Mouse (Mus musculus): Measurements from ENCODE around the gene Tmem14a. TPM values are rescaled to one million over a fixed set of nuclear protein-coding genes. Genes with fewer than 3 reads are reported as not detected.
"Not testable (repeated sequence)": the region's sequence is repeated elsewhere in the genome, so short reads cannot be mapped to it uniquely, and the experiment has no call there.

Tmem14a gene
- polyA plus RNA-seq, 1 experiment from 2014 or later = 11.4 TPM

- Histone ChIP-seq H3K27me3 (0 out of 2 replicates have a peak, but pooled peaks cover 6% of the 10 kb centered on the region), H3K4me1 (0 out of 2 replicates have a peak, but pooled peaks cover 3% of the 10 kb centered on the region), H3K4me2 (replicated peaks) (no peak overlapping the region), H3K36me3 (no peaks in the 10 kb centered on the region), H3K4me3 (no peak overlapping the region), H3K9me3 (no peaks in the 10 kb centered on the region), H3K27ac (no peak overlapping the region), H3K9ac (no peak overlapping the region)
- 72% methylated on average over 2 of the region's 2 CpGs for WGBS
- ATAC-seq (ENCODE audit: insufficient number of reproducible peaks, insufficient read depth, low FRiP score, low TSS enrichment) = no peak
These were observed 56.2 kb downstream of the Tmem14a start for GRCm38 (mm10) chr1:21274437-21275040.

DNA sequence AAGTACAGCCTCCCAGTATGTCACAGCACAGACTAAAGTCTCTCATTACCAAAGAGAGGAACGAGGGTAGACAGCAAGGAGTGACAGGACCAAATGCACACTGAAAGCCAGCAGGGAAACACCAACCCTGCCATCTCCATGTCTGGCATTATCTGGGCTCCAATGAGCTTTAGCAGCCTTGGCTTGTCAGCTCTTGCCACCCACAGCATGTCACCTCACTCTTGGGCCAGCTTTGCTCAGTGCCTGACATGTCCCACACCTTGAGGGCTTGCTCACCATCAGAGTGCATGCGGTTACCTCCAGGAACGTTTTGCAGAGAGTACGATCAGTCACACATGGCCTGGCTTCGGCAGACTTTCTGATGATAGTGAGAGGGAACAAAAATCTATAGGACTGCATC is 57.0 kb downstream of the Tmem14a start:
- not testable (repeated sequence) for H3K4me2 ChIP-seq (replicated peaks); H3K9me3 ChIP-seq; H3K27ac ChIP-seq; ATAC-seq (ENCODE audit: insufficient number of reproducible peaks, insufficient read depth, low FRiP score, low TSS enrichment); H3K36me3 ChIP-seq; H3K4me1 ChIP-seq; H3K27me3 ChIP-seq; H3K4me3 ChIP-seq; H3K9ac ChIP-seq
- 82% methylated on average over 5 of the region's 5 CpGs for WGBS

DNA sequence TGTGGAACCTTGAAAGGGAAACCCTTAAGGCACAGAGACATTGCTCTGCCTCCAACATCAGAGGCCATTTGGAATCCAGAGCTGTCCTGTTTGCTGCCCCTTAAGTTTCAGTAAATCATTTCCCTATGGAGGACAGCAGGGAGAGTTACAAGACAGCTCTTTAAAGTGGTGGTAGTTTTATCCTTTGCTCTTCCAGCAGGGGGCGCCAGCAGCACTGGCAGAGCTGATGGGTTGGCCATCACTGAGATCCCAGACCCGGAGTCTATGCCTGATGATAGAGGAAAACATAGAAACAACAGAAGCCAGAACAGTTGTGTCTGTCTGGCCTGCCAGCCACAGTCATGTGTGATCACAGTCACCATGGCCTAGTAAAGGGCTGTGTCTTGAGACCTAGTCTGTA is 57.8 kb downstream of the Tmem14a start:
- WGBS = 39% methylated on average over 2 of the region's 2 CpGs
- H3K4me1 ChIP-seq; H3K4me2 ChIP-seq (replicated peaks); H3K27me3 ChIP-seq; H3K27ac ChIP-seq; H3K9me3 ChIP-seq; H3K36me3 ChIP-seq; H3K9ac ChIP-seq; ATAC-seq (ENCODE audit: insufficient number of reproducible peaks, insufficient read depth, low FRiP score, low TSS enrichment); H3K4me3 ChIP-seq: not testable (repeated sequence)

Other genes starting within 250 kb of the Tmem14a start
- gene Tram2, start 139.3 kb upstream of the Tmem14a start, polyA plus RNA-seq (2016; fragmentation: Nextera tagmentation; extraction: Ambion mirVana) = 8.0 TPM in 2 replicates
- gene Gsta3, start 22.0 kb downstream of the Tmem14a start, polyA plus RNA-seq (2016; fragmentation: Nextera tagmentation; extraction: Ambion mirVana) = 0.64 and 1.3 TPM in 2 replicates
- gene Khdc1a, start 131.1 kb downstream of the Tmem14a start, polyA plus RNA-seq (2016; fragmentation: Nextera tagmentation; extraction: Ambion mirVana) = not detected in 2 replicates
- not detected in 2 replicates for gene Khdc1c, start 149.8 kb downstream of the Tmem14a start, polyA plus RNA-seq (2016; fragmentation: Nextera tagmentation; extraction: Ambion mirVana)
- 0.13 and 0.14 TPM in 2 replicates for gene Khdc1b, start 165.0 kb downstream of the Tmem14a start, polyA plus RNA-seq (2016; fragmentation: Nextera tagmentation; extraction: Ambion mirVana)